Mouse (Mus musculus): Measurements from ENCODE around the gene Insyn1.

GRCm38 (mm10) chr9:58438921-58439396 is 49.4 kb upstream of the Insyn1 start:
- no peak for TF ChIP-seq CTCF (IDR thresholded peaks at IDR 0.05; ENCODE audit: borderline replicate concordance, extremely low read depth, insufficient read depth, insufficient read length)
- TF ChIP-seq POLR2A (IDR thresholded peaks at IDR 0.05; ENCODE audit: borderline replicate concordance, extremely low read depth, insufficient read depth, insufficient read length, poor library complexity, severe bottlenecking) = no peak

All from brain, embryonic 14.5 days (tissue).